Mouse (Mus musculus): ENCODE results near the gene Rps15. TPM values are rescaled to one million over a fixed set of nuclear protein-coding genes. Genes with fewer than 3 reads are reported as not detected.

Rps15 gene
- polyA plus RNA-seq, 1 experiment = not detected

GRCm38 (mm10) chr10:80250573-80250972, 41.7 kb upstream of the Rps15 start:
- H3K27ac ChIP-seq (ENCODE audit: insufficient read depth, low read depth, low read length) = no peak overlapping the region
- 80% methylated on average over 4 of the region's 4 CpGs for WGBS
- H3K4me3 ChIP-seq (ENCODE audit: insufficient read depth, low read depth, low read length) = no peak overlapping the region
- peaks cover 23% of the 10 kb centered on the region for H3K4me1 ChIP-seq (ENCODE audit: control insufficient read depth, insufficient read depth, low read length)
- TF ChIP-seq POLR2A (IDR thresholded peaks at IDR 0.05; ENCODE audit: insufficient read depth, low read depth, low read length) = no peak
- TF ChIP-seq CTCF (IDR thresholded peaks at IDR 0.05; ENCODE audit: insufficient read depth, low read depth, low read length) = no peak

- no peak overlapping the region for H3K4me3 ChIP-seq (ENCODE audit: insufficient read depth, low read depth, low read length)
- TF ChIP-seq POLR2A (IDR thresholded peaks at IDR 0.05; ENCODE audit: insufficient read depth, low read depth, low read length) (no peak), CTCF (IDR thresholded peaks at IDR 0.05; ENCODE audit: insufficient read depth, low read depth, low read length) (no peak)
- no peak overlapping the region for H3K27ac ChIP-seq (ENCODE audit: insufficient read depth, low read depth, low read length)
- peaks cover 20% of the 10 kb centered on the region for H3K4me1 ChIP-seq (ENCODE audit: control insufficient read depth, insufficient read depth, low read length)
Measured at GRCm38 (mm10) chr10:80252011-80252410, 40.2 kb upstream of the Rps15 start.

- Histone ChIP-seq H3K27ac (ENCODE audit: insufficient read depth, low read depth, low read length) (no peak overlapping the region), H3K4me3 (ENCODE audit: insufficient read depth, low read depth, low read length) (no peak overlapping the region), H3K4me1 (ENCODE audit: control insufficient read depth, insufficient read depth, low read length) (peaks cover 20% of the 10 kb centered on the region)
- TF ChIP-seq POLR2A (IDR thresholded peaks at IDR 0.05; ENCODE audit: insufficient read depth, low read depth, low read length) (no peak), CTCF (IDR thresholded peaks at IDR 0.05; ENCODE audit: insufficient read depth, low read depth, low read length) (no peak)
- WGBS = 90% methylated on average over 11 of the region's 11 CpGs
Measured at GRCm38 (mm10) chr10:80252493-80253274, 39.6 kb upstream of the Rps15 start.

GRCm38 (mm10) chr10:80253551-80253950, 38.7 kb upstream of the Rps15 start:
- WGBS = 80% methylated on average over 6 of the region's 6 CpGs
- H3K4me1 ChIP-seq (ENCODE audit: control insufficient read depth, insufficient read depth, low read length) = peaks cover 20% of the 10 kb centered on the region
- no peak overlapping the region for H3K27ac ChIP-seq (ENCODE audit: insufficient read depth, low read depth, low read length)
- TF ChIP-seq CTCF (IDR thresholded peaks at IDR 0.05; ENCODE audit: insufficient read depth, low read depth, low read length) (no peak), POLR2A (IDR thresholded peaks at IDR 0.05; ENCODE audit: insufficient read depth, low read depth, low read length) (no peak)
- H3K4me3 ChIP-seq (ENCODE audit: insufficient read depth, low read depth, low read length) = no peak overlapping the region

- Histone ChIP-seq H3K4me3 (ENCODE audit: insufficient read depth, low read depth, low read length) (no peak overlapping the region), H3K27ac (ENCODE audit: insufficient read depth, low read depth, low read length) (no peak overlapping the region), H3K4me1 (ENCODE audit: control insufficient read depth, insufficient read depth, low read length) (peaks cover 23% of the 10 kb centered on the region)
- TF ChIP-seq CTCF (IDR thresholded peaks at IDR 0.05; ENCODE audit: insufficient read depth, low read depth, low read length) (no peak), POLR2A (IDR thresholded peaks at IDR 0.05; ENCODE audit: insufficient read depth, low read depth, low read length) (no peak)
- WGBS = 91% methylated on average over 26 of the region's 26 CpGs
Measured at GRCm38 (mm10) chr10:80254331-80255297, 37.6 kb upstream of the Rps15 start.

- H3K4me1 ChIP-seq (ENCODE audit: control insufficient read depth, insufficient read depth, low read length) = peaks cover 27% of the 10 kb centered on the region
- 77% methylated on average over 5 of the region's 5 CpGs for WGBS
- H3K4me3 ChIP-seq (ENCODE audit: insufficient read depth, low read depth, low read length) = no peak overlapping the region
- TF ChIP-seq POLR2A (IDR thresholded peaks at IDR 0.05; ENCODE audit: insufficient read depth, low read depth, low read length) (no peak), CTCF (IDR thresholded peaks at IDR 0.05; ENCODE audit: insufficient read depth, low read depth, low read length) (no peak)
- no peak overlapping the region for H3K27ac ChIP-seq (ENCODE audit: insufficient read depth, low read depth, low read length)
Measured at GRCm38 (mm10) chr10:80255881-80256535, 36.2 kb upstream of the Rps15 start.

GRCm38 (mm10) chr10:80257936-80258335, 34.3 kb upstream of the Rps15 start:
- Histone ChIP-seq H3K4me3 (ENCODE audit: insufficient read depth, low read depth, low read length) (no peak overlapping the region), H3K27ac (ENCODE audit: insufficient read depth, low read depth, low read length) (no peak overlapping the region), H3K4me1 (ENCODE audit: control insufficient read depth, insufficient read depth, low read length) (peaks cover 26% of the 10 kb centered on the region)
- TF ChIP-seq POLR2A (IDR thresholded peaks at IDR 0.05; ENCODE audit: insufficient read depth, low read depth, low read length) (no peak), CTCF (IDR thresholded peaks at IDR 0.05; ENCODE audit: insufficient read depth, low read depth, low read length) (no peak)
- WGBS = 80% methylated on average over 2 of the region's 2 CpGs

GRCm38 (mm10) chr10:80258752-80259462, 33.3 kb upstream of the Rps15 start:
- Histone ChIP-seq H3K4me3 (ENCODE audit: insufficient read depth, low read depth, low read length) (no peak overlapping the region), H3K4me1 (ENCODE audit: control insufficient read depth, insufficient read depth, low read length) (peaks cover 24% of the 10 kb centered on the region), H3K27ac (ENCODE audit: insufficient read depth, low read depth, low read length) (no peak overlapping the region)
- TF ChIP-seq POLR2A (IDR thresholded peaks at IDR 0.05; ENCODE audit: insufficient read depth, low read depth, low read length) = no peak
- TF ChIP-seq CTCF (IDR thresholded peaks at IDR 0.05; ENCODE audit: insufficient read depth, low read depth, low read length) = no peak
- 90% methylated on average over 14 of the region's 14 CpGs for WGBS
